Mouse (Mus musculus) erythroblast, adult 5-6 weeks (primary cell): Measurements from ENCODE around the gene Kank3. TPM values are rescaled to one million over a fixed set of nuclear protein-coding genes. Genes with fewer than 3 reads are reported as not detected.
"Not testable (repeated sequence)": the region's sequence is repeated elsewhere in the genome, so short reads cannot be mapped to it uniquely, and the experiment has no call there.

ENCODE experiments used
- ATAC-seq: replicated peaks from 2 replicates; pipeline ENCODE4 v1.8.0; 2016; ENCODE audit warnings: moderate number of reproducible peaks, mild to moderate bottlenecking, moderate TSS enrichment, inconsistent platforms; ENCODE audit not compliant: poor library complexity, low FRiP score, severe bottlenecking
- total RNA-seq, 2 experiments: library from RNA; stranded (forward) in 1 of 2; stranded (reverse) in 1 of 2; fragments of 150-400 nt in 1 of 2; fragments of 200-764, 138-1000 nt in 1 of 2; gene quantifications; 2 replicates each; pipeline versions ENCODE4 v1.2.3 to v1.2.4; 2015 to 2017; ENCODE audit warnings: low replicate concordance in 2 of 2

Gene Kank3
- total RNA-seq, 2 experiments from 2014 or later = 1.3 TPM; not detected in 1

DNA sequence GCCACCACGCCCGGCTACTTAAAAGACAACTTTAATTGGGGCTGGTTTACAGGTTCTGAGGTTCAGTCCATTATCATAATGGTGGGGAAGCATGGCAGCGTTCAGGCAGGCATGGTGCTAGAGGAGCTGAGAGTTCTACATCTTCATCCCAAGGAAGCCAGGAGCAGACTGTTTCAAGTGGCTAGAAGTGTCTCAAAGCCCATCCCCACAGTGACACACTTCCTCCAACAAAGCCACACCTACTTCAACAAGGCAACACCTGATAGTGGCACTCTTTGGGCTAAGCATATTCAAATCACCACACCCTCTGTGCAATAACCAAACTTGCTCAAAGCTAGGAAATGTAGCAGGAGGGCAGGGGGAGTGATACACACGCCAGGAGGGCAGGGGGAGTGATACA, 6.1 kb upstream of the Kank3 start:
- ATAC-seq = no peak

- no peak for ATAC-seq
Measured at GRCm38 (mm10) chr17:33804745-33805144, 5.6 kb upstream of the Kank3 start.

- no peak for ATAC-seq
Measured at GRCm38 (mm10) chr17:33807181-33807888, 3.0 kb upstream of the Kank3 start.

- no peak for ATAC-seq
Measured at GRCm38 (mm10) chr17:33808192-33808591, 2.1 kb upstream of the Kank3 start.

DNA sequence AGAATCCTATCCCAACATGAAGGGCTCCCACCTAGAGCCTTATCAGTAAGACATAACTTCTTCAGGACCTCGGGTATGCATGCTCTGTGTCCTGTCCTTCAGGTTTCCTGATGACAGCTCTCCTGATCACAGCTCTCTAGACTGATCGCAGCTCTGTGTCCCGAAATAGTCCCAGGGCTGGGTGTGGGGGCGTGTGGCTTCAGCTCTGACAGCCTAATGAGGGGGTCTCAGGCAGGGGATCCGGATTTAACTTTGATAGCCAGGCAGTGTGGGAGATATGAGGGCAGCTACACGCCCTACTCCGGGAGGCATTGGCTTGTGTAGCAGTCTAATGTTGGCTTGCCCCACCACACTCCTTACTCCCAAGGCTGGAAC, 810 bp downstream of the Kank3 start:
- no peak for ATAC-seq

- ATAC-seq = no peak
Measured at GRCm38 (mm10) chr17:33812475-33812874, 2.2 kb downstream of the Kank3 start.

GRCm38 (mm10) chr17:33812990-33813389, 2.7 kb downstream of the Kank3 start:
- ATAC-seq = no peak

DNA sequence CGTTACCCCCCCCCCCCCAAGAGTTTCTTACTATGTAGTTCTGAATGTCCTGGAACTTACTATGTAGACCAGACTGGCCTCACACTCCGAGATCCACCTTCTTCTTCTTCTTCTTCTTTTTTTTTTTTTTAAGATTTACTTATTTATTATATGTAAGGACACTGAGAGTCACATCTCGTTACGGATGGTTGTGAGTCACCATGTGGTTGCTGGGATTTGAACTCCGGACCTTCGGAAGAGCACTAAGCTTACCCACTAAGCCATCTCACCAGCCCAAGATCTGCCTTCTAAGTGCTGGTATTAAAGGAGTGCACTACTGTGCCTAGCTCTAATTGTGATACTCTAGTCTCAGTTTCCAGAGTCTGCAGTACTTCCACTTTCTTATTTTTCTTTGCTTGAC, 5.1 kb downstream of the Kank3 start:
- ATAC-seq = no peak

- ATAC-seq = no peak
Measured at GRCm38 (mm10) chr17:33816612-33817011, 6.3 kb downstream of the Kank3 start.

DNA sequence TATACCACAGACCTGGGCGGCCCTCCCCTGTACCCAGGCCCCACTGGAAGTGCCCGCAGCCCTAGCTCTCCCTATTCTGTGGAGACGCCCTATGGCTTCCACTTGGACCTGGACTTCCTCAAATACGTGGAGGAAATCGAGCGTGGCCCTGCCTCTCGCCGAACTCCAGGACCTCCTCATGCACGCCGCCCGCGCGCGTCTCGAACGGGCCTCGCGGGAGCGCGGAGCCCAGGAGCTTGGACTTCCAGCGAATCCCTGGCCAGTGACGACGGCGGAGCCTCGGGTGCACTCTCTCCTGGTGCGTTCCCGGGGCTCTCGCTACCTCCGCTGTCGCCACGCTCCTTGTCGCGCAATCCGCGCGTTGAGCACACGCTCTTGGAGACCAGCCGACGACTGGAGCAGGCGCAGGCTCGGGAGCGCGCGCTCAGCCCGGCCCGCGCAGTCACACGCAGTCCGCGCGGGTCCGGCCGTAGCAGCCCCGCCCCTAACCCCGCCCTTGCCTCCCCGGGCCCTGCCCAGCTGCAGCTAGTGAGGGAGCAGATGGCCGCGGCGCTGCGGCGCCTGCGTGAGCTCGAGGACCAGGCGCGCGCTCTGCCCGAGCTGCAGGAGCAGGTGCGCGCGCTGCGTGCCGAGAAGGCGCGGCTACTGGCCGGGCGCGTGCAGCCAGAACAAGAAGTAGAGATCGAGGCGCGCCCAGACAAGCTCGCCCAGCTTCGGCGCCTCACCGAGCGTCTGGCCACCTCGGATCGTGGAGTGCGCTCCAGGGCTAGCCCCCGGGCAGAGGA, 7.1 kb downstream of the Kank3 start:
- peak; percentile 93 for ATAC-seq

GRCm38 (mm10) chr17:33817969-33818643, 7.8 kb downstream of the Kank3 start:
- no peak for ATAC-seq

DNA sequence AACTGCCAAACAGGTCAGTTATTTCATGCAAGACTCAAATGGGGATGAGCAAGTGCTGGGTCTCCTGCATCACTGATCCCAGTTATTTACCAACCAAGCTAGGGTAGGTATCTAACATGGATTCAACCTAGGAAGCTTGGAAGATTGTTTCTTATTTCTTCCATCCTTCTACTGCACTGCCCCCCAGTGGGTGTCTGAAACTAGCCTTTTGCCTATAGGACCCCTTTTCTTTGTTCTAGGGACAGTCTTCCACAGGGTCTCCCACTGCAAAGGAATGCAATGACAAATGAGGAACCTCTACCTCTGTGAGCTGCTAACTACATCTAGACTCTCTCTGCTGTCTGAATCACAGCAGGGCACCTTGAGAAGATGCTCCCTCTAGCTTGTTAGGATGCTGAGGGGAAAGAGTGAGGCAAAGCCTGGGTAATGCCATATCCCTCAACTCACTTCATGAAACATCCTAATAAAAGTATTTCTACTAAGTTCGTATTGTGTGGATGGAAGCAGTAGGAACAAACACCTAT, 12.2 kb downstream of the Kank3 start:
- no peak for ATAC-seq

DNA sequence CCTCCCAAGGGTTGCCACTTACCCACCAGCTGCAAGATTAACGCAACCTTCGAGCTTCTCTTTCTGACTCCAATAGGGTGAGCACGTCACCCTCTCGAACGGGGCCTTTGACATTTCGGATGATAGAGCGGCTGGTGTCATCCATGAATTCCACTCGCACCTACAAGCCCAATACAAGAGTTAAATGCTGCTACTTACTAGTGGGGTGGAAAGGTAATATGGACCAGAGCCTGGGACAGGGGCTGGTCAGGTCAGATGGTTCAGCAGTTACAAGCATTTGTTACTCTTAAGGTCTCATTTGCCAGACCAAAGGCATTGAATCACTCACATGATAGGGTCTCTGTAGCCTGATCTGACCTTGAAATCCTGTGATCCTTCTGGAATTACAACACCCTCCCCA, 12.9 kb downstream of the Kank3 start:
- ATAC-seq = not testable (repeated sequence)

DNA sequence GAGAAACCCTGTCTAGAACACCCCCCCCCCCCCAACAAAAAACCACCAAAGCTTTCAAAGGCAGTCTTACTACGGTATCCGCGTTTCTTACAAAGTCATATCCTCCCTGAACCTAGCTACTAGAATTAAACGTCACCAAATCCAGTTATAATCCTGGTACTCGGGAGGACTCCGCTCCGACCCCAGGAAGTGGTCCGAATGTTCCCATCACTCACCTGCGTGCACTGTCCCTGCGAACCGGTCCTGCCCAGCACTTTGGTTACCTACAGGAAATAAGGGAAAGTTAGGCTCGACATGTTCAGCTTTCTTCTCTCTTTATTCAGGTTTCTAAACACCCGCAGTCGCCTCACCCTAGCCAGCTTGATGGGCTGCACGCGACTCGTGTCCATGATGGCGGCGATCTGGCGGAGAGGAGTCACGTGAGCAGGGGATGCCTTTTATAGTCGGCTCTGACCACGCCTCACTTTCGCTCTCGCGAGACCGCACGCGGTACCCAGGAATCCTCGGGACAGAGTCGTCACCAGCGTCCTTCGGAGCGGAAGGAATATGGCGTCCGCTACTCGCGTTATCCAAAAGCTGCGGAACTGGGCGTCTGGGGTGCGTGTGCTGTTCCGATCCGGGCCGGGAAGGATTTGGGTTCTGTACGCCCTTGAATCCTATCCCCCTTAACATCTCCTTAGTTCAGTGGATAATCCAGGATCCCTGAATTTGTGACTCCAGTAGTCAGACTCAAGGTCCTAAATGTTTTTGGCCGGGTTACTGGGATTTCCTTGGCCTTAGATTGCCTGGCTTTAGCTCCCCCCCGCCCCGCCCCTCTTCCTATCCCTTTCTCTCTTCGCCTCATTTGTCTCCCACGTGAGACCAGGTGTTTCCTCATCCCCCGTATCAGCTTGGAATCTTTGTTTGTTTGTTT, 14.0 kb downstream of the Kank3 start, which contains the start of the genes Rps28 and Ndufa7:
Rps28 (minus strand) TSS at position 479 of the 913 bp plus-strand sequence.
Ndufa7 (plus strand) TSS at position 489 of the 913 bp plus-strand sequence.
- peak; percentile 96 for ATAC-seq

DNA sequence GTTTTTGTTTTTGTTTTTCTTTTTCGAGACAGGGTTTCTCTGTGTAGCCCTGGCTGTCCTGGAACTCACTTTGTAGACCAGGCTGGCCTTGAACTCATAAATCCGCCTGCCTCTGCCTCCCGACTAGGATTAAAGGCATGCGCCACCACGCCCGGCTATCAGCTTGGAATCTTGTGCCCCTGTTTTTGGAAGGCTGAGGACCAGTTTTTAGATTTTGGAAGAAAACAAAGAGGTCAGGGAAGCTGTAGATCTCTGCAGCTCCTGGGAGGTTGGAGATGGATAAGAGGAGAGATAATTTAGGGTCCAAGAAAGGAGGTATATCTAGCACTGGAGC, 14.6 kb downstream of the Kank3 start:
- ATAC-seq = not testable (repeated sequence)

GRCm38 (mm10) chr17:33825462-33825861, 15.1 kb downstream of the Kank3 start:
- ATAC-seq = no peak

DNA sequence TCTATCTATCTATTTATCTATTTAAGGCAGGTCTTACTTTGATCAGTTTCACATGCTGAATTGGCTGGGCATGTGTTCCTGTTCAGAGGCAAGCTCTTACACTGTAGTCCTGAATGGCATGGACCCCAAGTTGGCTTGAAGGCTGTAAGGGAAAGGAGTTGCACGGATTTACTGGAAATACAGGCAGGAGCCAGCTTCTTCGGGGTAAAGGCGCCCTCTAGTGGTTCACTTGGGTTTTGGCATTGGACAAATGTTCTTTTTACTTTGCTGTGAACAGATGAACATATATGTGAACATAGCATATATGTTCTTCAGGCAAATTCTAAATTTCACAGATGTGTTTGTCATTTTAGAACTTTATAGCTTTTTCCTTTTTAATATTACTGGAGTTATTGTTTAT, 16.5 kb downstream of the Kank3 start:
- peak; percentile 66 for ATAC-seq

GRCm38 (mm10) chr17:33828892-33829291, 18.6 kb downstream of the Kank3 start:
- ATAC-seq = no peak

DNA sequence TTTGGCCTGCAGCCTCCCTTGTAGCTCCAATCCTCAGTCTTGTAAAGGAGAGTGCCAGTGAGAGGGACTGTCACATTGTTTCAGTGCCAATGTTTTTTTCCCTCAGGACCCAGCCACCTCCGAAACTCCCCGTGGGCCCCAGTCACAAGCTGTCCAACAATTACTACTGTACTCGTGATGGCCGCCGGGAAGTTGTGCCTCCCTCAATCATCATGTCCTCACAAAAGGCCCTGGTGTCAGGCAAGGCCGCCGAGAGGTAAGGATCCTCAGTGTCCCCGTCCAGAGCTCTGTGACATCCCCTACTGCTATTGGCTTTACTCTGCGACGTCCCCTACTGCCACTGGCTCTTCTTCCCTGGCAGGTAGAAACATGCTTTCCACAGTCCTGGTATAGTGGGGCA, 19.2 kb downstream of the Kank3 start:
- no peak for ATAC-seq
